Mouse (Mus musculus) embryo, embryonic 11.5 days (tissue): ENCODE measurements at regions not wholly inside any gene's neighbourhood (a gene's known extent, or its start where the extent isn't known, plus 50 kb on each side); places are given as distances from the start of the nearest gene placed in this dataset.
A peak's percentile ranks its signal among the peaks of the same experiment; 100 is the strongest.
"Not testable (repeated sequence)": the region's sequence is repeated elsewhere in the genome, so short reads cannot be mapped to it uniquely, and the experiment has no call there.

Source experiments
- DNase-seq: peaks from one replicate; pipeline ENCODE4 v3.0.0-alpha.2; 2012; ENCODE audit warnings: low read depth, low spot score

- no peak for DNase-seq
These were observed 145.8 kb upstream of the Mon1b start for GRCm38 (mm10) chr8:113489436-113490107.

- DNase-seq: no peak
These were observed 144.5 kb upstream of the Mon1b start for GRCm38 (mm10) chr8:113490891-113491290.

GRCm38 (mm10) chr8:113496896-113497295 lies 138.5 kb upstream of the Mon1b start:
- peak; percentile 17 for DNase-seq

- DNase-seq: no peak
These were observed 132.7 kb upstream of the Mon1b start for GRCm38 (mm10) chr8:113502671-113503070.

GRCm38 (mm10) chr8:113512856-113513255 lies 122.5 kb upstream of the Mon1b start:
- DNase-seq: no peak

- no peak for DNase-seq
These were observed 121.3 kb upstream of the Mon1b start for GRCm38 (mm10) chr8:113513886-113514730.

- DNase-seq: not testable (repeated sequence)
These were observed 120.5 kb upstream of the Mon1b start for GRCm38 (mm10) chr8:113514731-113515375.

GRCm38 (mm10) chr8:113516176-113516575 lies 119.2 kb upstream of the Mon1b start:
- DNase-seq: peak; percentile 27

- no peak for DNase-seq
These were observed 117.5 kb upstream of the Mon1b start for GRCm38 (mm10) chr8:113517912-113518311.

GRCm38 (mm10) chr8:113523561-113523960 lies 111.8 kb upstream of the Mon1b start:
- DNase-seq: no peak

- no peak for DNase-seq
These were observed 104.2 kb upstream of the Mon1b start for GRCm38 (mm10) chr8:113531116-113531665.

- no peak for DNase-seq
These were observed 102.5 kb upstream of the Mon1b start for GRCm38 (mm10) chr8:113532881-113533280.

GRCm38 (mm10) chr8:113541437-113541836 lies 94.0 kb upstream of the Mon1b start:
- DNase-seq: no peak

GRCm38 (mm10) chr8:113542082-113542481 lies 93.3 kb upstream of the Mon1b start:
- no peak for DNase-seq

- DNase-seq: no peak
These were observed 92.7 kb upstream of the Mon1b start for GRCm38 (mm10) chr8:113542713-113543112.

- no peak for DNase-seq
These were observed 86.2 kb upstream of the Mon1b start for GRCm38 (mm10) chr8:113549200-113549599.

- DNase-seq: no peak
These were observed 83.7 kb upstream of the Mon1b start for GRCm38 (mm10) chr8:113551454-113552273.

- no peak for DNase-seq
These were observed 82.6 kb upstream of the Mon1b start for GRCm38 (mm10) chr8:113552826-113553225.

- DNase-seq: no peak
These were observed 80.5 kb upstream of the Mon1b start for GRCm38 (mm10) chr8:113554700-113555455.

GRCm38 (mm10) chr8:113556994-113557393 lies 78.4 kb upstream of the Mon1b start:
- no peak for DNase-seq
